Mouse (Mus musculus): ENCODE measurements around the gene Klhdc4. TPM values are rescaled to one million over a fixed set of nuclear protein-coding genes. Genes with fewer than 3 reads are reported as not detected.

Gene Klhdc4
- polyA plus RNA-seq, 1 experiment from 2014 or later, result 26.8 TPM

- Histone ChIP-seq H3K27ac (replicated peaks) (peak overlapping the region; percentile 39; the same call in 1 of the 2 replicates), H3K27me3 (replicated peaks) (no peaks in the 10 kb centered on the region), H3K4me2 (peak overlapping the region; percentile 97), H3K4me3 (peak overlapping the region; percentile 97), H3K9ac (peak overlapping the region; percentile 94), H3K4me1 (peaks cover 19% of the 10 kb centered on the region), H3K36me3 (no peaks in the 10 kb centered on the region), H3K9me3 (no peaks in the 10 kb centered on the region)
- ATAC-seq (ENCODE audit: extremely low read depth, insufficient number of reproducible peaks, low FRiP score, low TSS enrichment), result no peak
- 15% methylated on average over 18 of the region's 18 CpGs for WGBS
Observed at GRCm38 (mm10) chr8:121829777-121830362, 501 bp upstream of the Klhdc4 start.

GRCm38 (mm10) chr8:121828376-121829023 lies 869 bp downstream of the Klhdc4 start:
- Histone ChIP-seq H3K4me3 (peak overlapping the region; percentile 97), H3K9me3 (no peaks in the 10 kb centered on the region), H3K27ac (replicated peaks) (0 out of 2 replicates have a peak overlapping the region, but pooled peaks have one; percentile 21), H3K4me2 (peak overlapping the region; percentile 97), H3K27me3 (replicated peaks) (no peaks in the 10 kb centered on the region), H3K9ac (peak overlapping the region; percentile 94), H3K4me1 (peaks cover 19% of the 10 kb centered on the region), H3K36me3 (no peaks in the 10 kb centered on the region)
- WGBS, result 28% methylated on average over 10 of the region's 10 CpGs
- ATAC-seq (ENCODE audit: extremely low read depth, insufficient number of reproducible peaks, low FRiP score, low TSS enrichment), result no peak

- ATAC-seq (ENCODE audit: extremely low read depth, insufficient number of reproducible peaks, low FRiP score, low TSS enrichment), result no peak
- Histone ChIP-seq H3K27me3 (replicated peaks) (no peaks in the 10 kb centered on the region), H3K4me2 (no peak overlapping the region), H3K9ac (no peak overlapping the region), H3K9me3 (no peaks in the 10 kb centered on the region), H3K4me3 (peak overlapping the region; percentile 97), H3K4me1 (peaks cover 19% of the 10 kb centered on the region), H3K27ac (replicated peaks) (no peak overlapping the region), H3K36me3 (no peaks in the 10 kb centered on the region)
- 87% methylated on average over 5 of the region's 5 CpGs for WGBS
Observed at GRCm38 (mm10) chr8:121827726-121828125, 1.6 kb downstream of the Klhdc4 start.

GRCm38 (mm10) chr8:121821770-121822169 lies 7.6 kb downstream of the Klhdc4 start:
- no peaks in the 10 kb centered on the region for H3K27me3 ChIP-seq (replicated peaks)
- H3K27ac ChIP-seq (replicated peaks), result no peak overlapping the region
- no peak for ATAC-seq (ENCODE audit: extremely low read depth, insufficient number of reproducible peaks, low FRiP score, low TSS enrichment)
- peaks cover 33% of the 10 kb centered on the region for H3K36me3 ChIP-seq
- no peaks in the 10 kb centered on the region for H3K9me3 ChIP-seq
- WGBS, result 88% methylated on average over 9 of the region's 9 CpGs
- H3K4me2 ChIP-seq, result no peak overlapping the region
- no peaks in the 10 kb centered on the region for H3K4me1 ChIP-seq
- no peak overlapping the region for H3K9ac ChIP-seq
- H3K4me3 ChIP-seq, result no peak overlapping the region

- Histone ChIP-seq H3K4me3 (no peak overlapping the region), H3K27me3 (replicated peaks) (no peaks in the 10 kb centered on the region), H3K36me3 (peaks cover 33% of the 10 kb centered on the region), H3K4me2 (no peak overlapping the region), H3K4me1 (no peaks in the 10 kb centered on the region), H3K27ac (replicated peaks) (no peak overlapping the region), H3K9ac (no peak overlapping the region), H3K9me3 (no peaks in the 10 kb centered on the region)
- 84% methylated on average over 11 of the region's 11 CpGs for WGBS
- ATAC-seq (ENCODE audit: extremely low read depth, insufficient number of reproducible peaks, low FRiP score, low TSS enrichment), result no peak
Observed at GRCm38 (mm10) chr8:121821320-121821719, 8.0 kb downstream of the Klhdc4 start.

- H3K36me3 ChIP-seq, result peaks cover 37% of the 10 kb centered on the region
- no peaks in the 10 kb centered on the region for H3K27me3 ChIP-seq (replicated peaks)
- H3K9ac ChIP-seq, result no peak overlapping the region
- no peak overlapping the region for H3K4me2 ChIP-seq
- H3K9me3 ChIP-seq, result no peaks in the 10 kb centered on the region
- WGBS, result 92% methylated on average over 6 of the region's 6 CpGs
- no peak for ATAC-seq (ENCODE audit: extremely low read depth, insufficient number of reproducible peaks, low FRiP score, low TSS enrichment)
- H3K27ac ChIP-seq (replicated peaks), result no peak overlapping the region
- H3K4me1 ChIP-seq, result no peaks in the 10 kb centered on the region
- H3K4me3 ChIP-seq, result no peak overlapping the region
Observed at GRCm38 (mm10) chr8:121820840-121821239, 8.5 kb downstream of the Klhdc4 start.

- Histone ChIP-seq H3K27ac (replicated peaks) (no peak overlapping the region), H3K4me3 (no peak overlapping the region), H3K27me3 (replicated peaks) (no peaks in the 10 kb centered on the region), H3K9ac (no peak overlapping the region), H3K4me2 (no peak overlapping the region), H3K36me3 (peaks cover 62% of the 10 kb centered on the region), H3K9me3 (no peaks in the 10 kb centered on the region), H3K4me1 (no peaks in the 10 kb centered on the region)
- 86% methylated on average over 7 of the region's 7 CpGs for WGBS
- ATAC-seq (ENCODE audit: extremely low read depth, insufficient number of reproducible peaks, low FRiP score, low TSS enrichment), result no peak
Observed at GRCm38 (mm10) chr8:121818226-121818625, 11.1 kb downstream of the Klhdc4 start.

- no peaks in the 10 kb centered on the region for H3K9me3 ChIP-seq
- H3K9ac ChIP-seq, result no peak overlapping the region
- H3K36me3 ChIP-seq, result peaks cover 50% of the 10 kb centered on the region
- WGBS, result 88% methylated on average over 12 of the region's 12 CpGs
- H3K4me1 ChIP-seq, result peaks cover 18% of the 10 kb centered on the region
- no peak overlapping the region for H3K27ac ChIP-seq (replicated peaks)
- no peak overlapping the region for H3K4me3 ChIP-seq
- H3K27me3 ChIP-seq (replicated peaks), result no peaks in the 10 kb centered on the region
- ATAC-seq (ENCODE audit: extremely low read depth, insufficient number of reproducible peaks, low FRiP score, low TSS enrichment), result no peak
- H3K4me2 ChIP-seq, result no peak overlapping the region
Observed at GRCm38 (mm10) chr8:121811931-121812570, 17.3 kb downstream of the Klhdc4 start.

GRCm38 (mm10) chr8:121811502-121811901 lies 17.9 kb downstream of the Klhdc4 start:
- Histone ChIP-seq H3K27ac (replicated peaks) (no peak overlapping the region), H3K36me3 (peaks cover 55% of the 10 kb centered on the region), H3K4me1 (peaks cover 18% of the 10 kb centered on the region), H3K9ac (no peak overlapping the region), H3K27me3 (replicated peaks) (no peaks in the 10 kb centered on the region), H3K4me2 (no peak overlapping the region), H3K4me3 (no peak overlapping the region), H3K9me3 (no peaks in the 10 kb centered on the region)
- no peak for ATAC-seq (ENCODE audit: extremely low read depth, insufficient number of reproducible peaks, low FRiP score, low TSS enrichment)
- 85% methylated on average over 3 of the region's 3 CpGs for whole genome bisulfite sequencing

GRCm38 (mm10) chr8:121809524-121810155 lies 19.7 kb downstream of the Klhdc4 start:
- Histone ChIP-seq H3K27me3 (replicated peaks) (no peaks in the 10 kb centered on the region), H3K4me1 (peaks cover 18% of the 10 kb centered on the region), H3K27ac (replicated peaks) (no peak overlapping the region), H3K4me3 (no peak overlapping the region), H3K4me2 (no peak overlapping the region), H3K36me3 (peaks cover 58% of the 10 kb centered on the region), H3K9me3 (no peaks in the 10 kb centered on the region), H3K9ac (no peak overlapping the region)
- 76% methylated on average over 11 of the region's 11 CpGs for WGBS
- ATAC-seq (ENCODE audit: extremely low read depth, insufficient number of reproducible peaks, low FRiP score, low TSS enrichment), result no peak

GRCm38 (mm10) chr8:121808032-121808431 lies 21.3 kb downstream of the Klhdc4 start:
- H3K4me1 ChIP-seq, result peaks cover 18% of the 10 kb centered on the region
- no peaks in the 10 kb centered on the region for H3K27me3 ChIP-seq (replicated peaks)
- H3K9ac ChIP-seq, result no peak overlapping the region
- H3K9me3 ChIP-seq, result no peaks in the 10 kb centered on the region
- H3K27ac ChIP-seq (replicated peaks), result no peak overlapping the region
- no peak overlapping the region for H3K4me2 ChIP-seq
- no peak overlapping the region for H3K4me3 ChIP-seq
- ATAC-seq (ENCODE audit: extremely low read depth, insufficient number of reproducible peaks, low FRiP score, low TSS enrichment), result no peak
- peaks cover 58% of the 10 kb centered on the region for H3K36me3 ChIP-seq
- WGBS, result 74% methylated on average over 11 of the region's 11 CpGs
